Mouse (Mus musculus): Measurements from ENCODE around the gene Rpl27.

DNA sequence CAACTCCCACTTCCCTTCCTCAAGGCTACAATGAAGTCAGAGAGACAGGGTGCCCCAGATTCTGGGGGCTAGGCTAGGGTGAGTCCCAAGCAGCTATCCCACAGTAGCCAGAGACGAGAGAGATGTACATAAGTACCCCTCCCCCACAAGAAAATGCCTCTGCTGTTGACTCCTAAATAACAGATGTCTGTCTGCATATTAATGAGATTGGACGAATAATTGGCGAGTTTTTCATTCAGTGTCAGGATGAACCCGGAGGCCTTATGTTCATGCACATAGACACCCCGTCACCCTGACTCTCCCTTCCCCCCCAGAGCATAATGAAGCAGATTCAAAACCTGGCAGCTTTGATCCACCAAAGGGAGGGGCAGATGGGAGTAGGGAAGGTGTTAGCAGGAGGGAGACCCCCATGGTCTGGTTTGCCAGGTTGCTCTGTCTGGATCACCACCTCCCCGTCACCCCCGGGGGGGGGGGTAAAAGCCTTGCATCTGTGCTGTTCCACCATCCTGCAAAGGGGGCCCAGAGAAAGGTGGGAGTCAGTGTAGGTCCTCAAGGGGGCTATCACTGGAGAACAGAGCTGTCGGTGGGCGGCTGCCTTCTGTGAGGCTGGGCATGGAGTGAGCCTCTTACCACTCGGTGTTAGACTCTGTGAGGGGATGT lies 35.6 kb downstream of the Rpl27 start:
- no peak for TF ChIP-seq CTCF (IDR thresholded peaks at IDR 0.05; ENCODE audit: low read depth, low read length)
- no peak for TF ChIP-seq POLR2A (IDR thresholded peaks at IDR 0.05; ENCODE audit: extremely low read depth, insufficient read depth, low read length)
